Mouse (Mus musculus): ENCODE data around the gene Ccdc34.

- TF ChIP-seq CTCF (conservative IDR thresholded peaks at IDR 0.05; ENCODE audit: insufficient read depth, insufficient read length, low read depth, low read length) (no peak), POLR2A (IDR thresholded peaks at IDR 0.05; ENCODE audit: low read depth, low read length) (no peak)
These were observed 178.9 kb downstream of the Ccdc34 start for GRCm38 (mm10) chr2:110196551-110196950.
